Mouse (Mus musculus): Measurements from ENCODE around the gene Bnc1. TPM values are rescaled to one million over a fixed set of nuclear protein-coding genes. Genes with fewer than 3 reads are reported as not detected.

Bnc1 gene
- total RNA-seq, 2 experiments from 2014 or later, result not detected

Other genes starting within 250 kb of the Bnc1 start
- 18.4 and 39.3 TPM in 2 replicates for gene Ramac, start 229.4 kb downstream of the Bnc1 start, total RNA-seq (2015; ENCODE audit: low replicate concordance)
- gene Ramac, start 229.4 kb downstream of the Bnc1 start, total RNA-seq (2017; ENCODE audit: low replicate concordance), result 17.5 and 44.7 TPM in 2 replicates
- 5.0 TPM in 1 of 2 replicates, not detected in the other for gene 3110040N11Rik, start 202.8 kb downstream of the Bnc1 start, total RNA-seq (2015; ENCODE audit: low replicate concordance)
- gene 3110040N11Rik, start 202.8 kb downstream of the Bnc1 start, total RNA-seq (2017; ENCODE audit: low replicate concordance), result 3.9 and 19.0 TPM in 2 replicates
- 20.2 and 56.2 TPM in 2 replicates for gene Btbd1, start 162.9 kb downstream of the Bnc1 start, total RNA-seq (2015; ENCODE audit: low replicate concordance)
- gene Btbd1, start 162.9 kb downstream of the Bnc1 start, total RNA-seq (2017; ENCODE audit: low replicate concordance), result 34.7 and 59.2 TPM in 2 replicates
- gene Gm10160, start 136.5 kb downstream of the Bnc1 start, total RNA-seq (2015; ENCODE audit: low replicate concordance), result not detected in 2 replicates
- gene Gm10160, start 136.5 kb downstream of the Bnc1 start, total RNA-seq (2017; ENCODE audit: low replicate concordance), result not detected in 2 replicates
- gene Tm6sf1, start 133.3 kb downstream of the Bnc1 start, total RNA-seq (2015; ENCODE audit: low replicate concordance), result 36.8 and 51.1 TPM in 2 replicates
- gene Tm6sf1, start 133.3 kb downstream of the Bnc1 start, total RNA-seq (2017; ENCODE audit: low replicate concordance), result 6.8 and 22.5 TPM in 2 replicates
- 1.3 TPM in 1 of 2 replicates, not detected in the other for gene Hdgfl3, start 57.8 kb downstream of the Bnc1 start, total RNA-seq (2015; ENCODE audit: low replicate concordance)
- gene Hdgfl3, start 57.8 kb downstream of the Bnc1 start, total RNA-seq (2017; ENCODE audit: low replicate concordance), result 0.26 TPM in 1 of 2 replicates, not detected in the other
- gene Sh3gl3, start 181.5 kb upstream of the Bnc1 start, total RNA-seq (2015; ENCODE audit: low replicate concordance), result not detected in 2 replicates
- gene Sh3gl3, start 181.5 kb upstream of the Bnc1 start, total RNA-seq (2017; ENCODE audit: low replicate concordance), result not detected in 2 replicates

Data from erythroid progenitor cell, adult 5-6 weeks (primary cell).